Mouse (Mus musculus): ENCODE measurements around the gene Mcf2l.

The Mcf2l gene

GRCm38 (mm10) chr8:12994468-12994867 lies 120.9 kb downstream of the Mcf2l start:
- H3K9me3 ChIP-seq (ENCODE audit: low read length) = no peaks in the 10 kb centered on the region
- no peak for TF ChIP-seq POU5F1 (IDR thresholded peaks at IDR 0.05; ENCODE audit: borderline replicate concordance, low read length)
- TF ChIP-seq CTCF (conservative IDR thresholded peaks at IDR 0.05; ENCODE audit: low read length) = no peak
- TF ChIP-seq NANOG (IDR thresholded peaks at IDR 0.05; ENCODE audit: borderline replicate concordance, low read length) = no peak
- H3K4me1 ChIP-seq (replicated peaks; ENCODE audit: low read depth, low read length) = peaks cover 17% of the 10 kb centered on the region
- no peaks in the 10 kb centered on the region for H3K27me3 ChIP-seq (ENCODE audit: insufficient read depth, low read length)
- H3K4me3 ChIP-seq (replicated peaks; ENCODE audit: low read length) = no peak overlapping the region
- H3K36me3 ChIP-seq (ENCODE audit: insufficient read depth, low read length) = peaks cover 31% of the 10 kb centered on the region

GRCm38 (mm10) chr8:12995481-12995880 lies 121.9 kb downstream of the Mcf2l start:
- H3K9me3 ChIP-seq (ENCODE audit: low read length) = no peaks in the 10 kb centered on the region
- H3K36me3 ChIP-seq (ENCODE audit: insufficient read depth, low read length) = peaks cover 36% of the 10 kb centered on the region
- no peak overlapping the region for H3K4me3 ChIP-seq (replicated peaks; ENCODE audit: low read length)
- H3K4me1 ChIP-seq (replicated peaks; ENCODE audit: low read depth, low read length) = peaks cover 17% of the 10 kb centered on the region
- no peak for TF ChIP-seq NANOG (IDR thresholded peaks at IDR 0.05; ENCODE audit: borderline replicate concordance, low read length)
- TF ChIP-seq POU5F1 (IDR thresholded peaks at IDR 0.05; ENCODE audit: borderline replicate concordance, low read length) = no peak
- TF ChIP-seq CTCF (conservative IDR thresholded peaks at IDR 0.05; ENCODE audit: low read length) = no peak
- H3K27me3 ChIP-seq (ENCODE audit: insufficient read depth, low read length) = no peaks in the 10 kb centered on the region

GRCm38 (mm10) chr8:12996831-12997275 lies 123.2 kb downstream of the Mcf2l start:
- H3K9me3 ChIP-seq (ENCODE audit: low read length) = no peaks in the 10 kb centered on the region
- H3K27me3 ChIP-seq (ENCODE audit: insufficient read depth, low read length) = no peaks in the 10 kb centered on the region
- H3K4me3 ChIP-seq (replicated peaks; ENCODE audit: low read length) = no peak overlapping the region
- H3K36me3 ChIP-seq (ENCODE audit: insufficient read depth, low read length) = peaks cover 48% of the 10 kb centered on the region
- peaks cover 20% of the 10 kb centered on the region for H3K4me1 ChIP-seq (replicated peaks; ENCODE audit: low read depth, low read length)
- TF ChIP-seq POU5F1 (IDR thresholded peaks at IDR 0.05; ENCODE audit: borderline replicate concordance, low read length) (no peak), CTCF (conservative IDR thresholded peaks at IDR 0.05; ENCODE audit: low read length) (no peak), NANOG (IDR thresholded peaks at IDR 0.05; ENCODE audit: borderline replicate concordance, low read length) (no peak)

- Histone ChIP-seq H3K36me3 (ENCODE audit: insufficient read depth, low read length) (peaks cover 62% of the 10 kb centered on the region), H3K4me1 (replicated peaks; ENCODE audit: low read depth, low read length) (peaks cover 13% of the 10 kb centered on the region; the same call in 1 of the 2 replicates), H3K27me3 (ENCODE audit: insufficient read depth, low read length) (no peaks in the 10 kb centered on the region), H3K9me3 (ENCODE audit: low read length) (no peaks in the 10 kb centered on the region), H3K4me3 (replicated peaks; ENCODE audit: low read length) (no peak overlapping the region)
- TF ChIP-seq POU5F1 (IDR thresholded peaks at IDR 0.05; ENCODE audit: borderline replicate concordance, low read length) (no peak), NANOG (IDR thresholded peaks at IDR 0.05; ENCODE audit: borderline replicate concordance, low read length) (no peak), CTCF (conservative IDR thresholded peaks at IDR 0.05; ENCODE audit: low read length) (no peak)
Observed at GRCm38 (mm10) chr8:12998331-12998730, 124.7 kb downstream of the Mcf2l start.

- Histone ChIP-seq H3K4me1 (replicated peaks; ENCODE audit: low read depth, low read length) (peaks cover 21% of the 10 kb centered on the region; the same call in 1 of the 2 replicates), H3K27me3 (ENCODE audit: insufficient read depth, low read length) (no peaks in the 10 kb centered on the region), H3K9me3 (ENCODE audit: low read length) (no peaks in the 10 kb centered on the region), H3K36me3 (ENCODE audit: insufficient read depth, low read length) (peaks cover 68% of the 10 kb centered on the region), H3K4me3 (replicated peaks; ENCODE audit: low read length) (no peak overlapping the region)
- TF ChIP-seq POU5F1 (IDR thresholded peaks at IDR 0.05; ENCODE audit: borderline replicate concordance, low read length) (no peak), NANOG (IDR thresholded peaks at IDR 0.05; ENCODE audit: borderline replicate concordance, low read length) (no peak), CTCF (conservative IDR thresholded peaks at IDR 0.05; ENCODE audit: low read length) (no peak)
Observed at GRCm38 (mm10) chr8:12999793-13000192, 126.2 kb downstream of the Mcf2l start.

GRCm38 (mm10) chr8:13007458-13007857 lies 133.9 kb downstream of the Mcf2l start:
- no peaks in the 10 kb centered on the region for H3K9me3 ChIP-seq (ENCODE audit: low read length)
- no peak for TF ChIP-seq NANOG (IDR thresholded peaks at IDR 0.05; ENCODE audit: borderline replicate concordance, low read length)
- no peak for TF ChIP-seq CTCF (conservative IDR thresholded peaks at IDR 0.05; ENCODE audit: low read length)
- TF ChIP-seq POU5F1 (IDR thresholded peaks at IDR 0.05; ENCODE audit: borderline replicate concordance, low read length) = no peak
- H3K4me3 ChIP-seq (replicated peaks; ENCODE audit: low read length) = no peak overlapping the region
- H3K4me1 ChIP-seq (replicated peaks; ENCODE audit: low read depth, low read length) = peaks cover 10% of the 10 kb centered on the region; the same call in 1 of the 2 replicates
- peaks cover 87% of the 10 kb centered on the region for H3K36me3 ChIP-seq (ENCODE audit: insufficient read depth, low read length)
- H3K27me3 ChIP-seq (ENCODE audit: insufficient read depth, low read length) = no peaks in the 10 kb centered on the region

GRCm38 (mm10) chr8:13010313-13010712 lies 136.7 kb downstream of the Mcf2l start:
- Histone ChIP-seq H3K4me3 (replicated peaks; ENCODE audit: low read length) (no peak overlapping the region), H3K4me1 (replicated peaks; ENCODE audit: low read depth, low read length) (no peaks in the 10 kb centered on the region), H3K9me3 (ENCODE audit: low read length) (no peaks in the 10 kb centered on the region), H3K27me3 (ENCODE audit: insufficient read depth, low read length) (no peaks in the 10 kb centered on the region), H3K36me3 (ENCODE audit: insufficient read depth, low read length) (peaks cover 82% of the 10 kb centered on the region)
- TF ChIP-seq CTCF (conservative IDR thresholded peaks at IDR 0.05; ENCODE audit: low read length) (no peak), POU5F1 (IDR thresholded peaks at IDR 0.05; ENCODE audit: borderline replicate concordance, low read length) (no peak), NANOG (IDR thresholded peaks at IDR 0.05; ENCODE audit: borderline replicate concordance, low read length) (no peak)

GRCm38 (mm10) chr8:13019560-13019959 lies 146.0 kb downstream of the Mcf2l start:
- H3K4me1 ChIP-seq (replicated peaks; ENCODE audit: low read depth, low read length) = no peaks in the 10 kb centered on the region
- no peak for TF ChIP-seq NANOG (IDR thresholded peaks at IDR 0.05; ENCODE audit: borderline replicate concordance, low read length)
- no peak for TF ChIP-seq CTCF (conservative IDR thresholded peaks at IDR 0.05; ENCODE audit: low read length)
- TF ChIP-seq POU5F1 (IDR thresholded peaks at IDR 0.05; ENCODE audit: borderline replicate concordance, low read length) = no peak
- H3K36me3 ChIP-seq (ENCODE audit: insufficient read depth, low read length) = peaks cover 40% of the 10 kb centered on the region
- H3K9me3 ChIP-seq (ENCODE audit: low read length) = no peaks in the 10 kb centered on the region
- no peaks in the 10 kb centered on the region for H3K27me3 ChIP-seq (ENCODE audit: insufficient read depth, low read length)
- H3K4me3 ChIP-seq (replicated peaks; ENCODE audit: low read length) = no peak overlapping the region

GRCm38 (mm10) chr8:13021830-13022229 lies 148.2 kb downstream of the Mcf2l start:
- no peaks in the 10 kb centered on the region for H3K27me3 ChIP-seq (ENCODE audit: insufficient read depth, low read length)
- no peak for TF ChIP-seq CTCF (conservative IDR thresholded peaks at IDR 0.05; ENCODE audit: low read length)
- no peak for TF ChIP-seq NANOG (IDR thresholded peaks at IDR 0.05; ENCODE audit: borderline replicate concordance, low read length)
- no peak for TF ChIP-seq POU5F1 (IDR thresholded peaks at IDR 0.05; ENCODE audit: borderline replicate concordance, low read length)
- H3K9me3 ChIP-seq (ENCODE audit: low read length) = no peaks in the 10 kb centered on the region
- peaks cover 28% of the 10 kb centered on the region for H3K36me3 ChIP-seq (ENCODE audit: insufficient read depth, low read length)
- H3K4me3 ChIP-seq (replicated peaks; ENCODE audit: low read length) = no peak overlapping the region
- H3K4me1 ChIP-seq (replicated peaks; ENCODE audit: low read depth, low read length) = no peaks in the 10 kb centered on the region

Measured in E14TG2a.4 (cell line).